Mouse (Mus musculus) thymus, adult 2 months (tissue): ENCODE measurements around the gene Adgra3.

ENCODE experiments used
- CTCF ChIP-seq: fragments of 200-500 bp; IDR thresholded peaks from 2 replicates; pipeline ENCODE4 v1.5.1; 2012; ENCODE audit warnings: mild to moderate bottlenecking, control low read depth, low read length, moderate library complexity, borderline replicate concordance; ENCODE audit not compliant: control insufficient read depth, poor library complexity, insufficient read depth; ENCODE audit errors: extremely low read depth
- POLR2A ChIP-seq: fragments of 200-500 bp; IDR thresholded peaks from 2 replicates; pipeline ENCODE4 v1.6.1; 2012; ENCODE audit warnings: mild to moderate bottlenecking, low read length, control low read depth, moderate library complexity; ENCODE audit not compliant: control insufficient read depth, poor library complexity, insufficient read depth; ENCODE audit errors: extremely low read depth

DNA sequence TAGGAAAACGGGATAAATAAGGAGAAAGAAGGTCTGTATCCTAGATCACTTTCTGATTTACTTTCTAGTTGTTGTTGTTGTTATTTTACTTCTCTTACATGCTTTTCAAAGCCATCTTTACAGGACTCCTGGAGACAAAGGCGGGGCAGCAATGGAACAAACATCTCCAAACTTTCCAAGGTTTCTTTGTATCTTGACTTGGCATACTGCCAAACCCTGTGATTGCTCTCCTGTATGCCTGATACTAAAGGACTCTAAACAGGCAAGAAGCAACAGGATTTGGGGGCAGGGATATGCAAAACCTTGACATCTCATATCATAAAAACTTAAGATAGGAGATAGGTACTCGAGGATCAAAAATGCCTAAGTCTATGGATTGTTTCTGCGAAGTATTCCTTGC lies 6.3 kb downstream of the Adgra3 start:
- TF ChIP-seq POLR2A (no peak), CTCF (no peak)
